Mouse (Mus musculus): ENCODE measurements around the gene Fpgt. TPM values are rescaled to one million over a fixed set of nuclear protein-coding genes. Genes with fewer than 3 reads are reported as not detected.

Gene Fpgt
- polyA plus RNA-seq (2021; fragmentation: Nextera tagmentation), result 19.1 and 19.4 TPM in 2 replicates
- long read RNA-seq, experiment 1, transcript Fpgt-201 (4 exons, 3,518 nt), result major isoform, 39 of 81 reads
- long read RNA-seq, experiment 1, transcript Fpgt-205 (4 exons, 875 nt), result minor isoform, 23 of 81 reads
- long read RNA-seq, experiment 1, partial matches to known transcripts, result 2 of 81 reads
- long read RNA-seq, experiment 1, other reads (novel, unspliced or antisense), result 16 of 81 reads
- long read RNA-seq, experiment 2, partial matches to known transcripts, result 0 of 19 reads
- long read RNA-seq, experiment 2, other reads (novel, unspliced or antisense), result 8 of 19 reads

DNA sequence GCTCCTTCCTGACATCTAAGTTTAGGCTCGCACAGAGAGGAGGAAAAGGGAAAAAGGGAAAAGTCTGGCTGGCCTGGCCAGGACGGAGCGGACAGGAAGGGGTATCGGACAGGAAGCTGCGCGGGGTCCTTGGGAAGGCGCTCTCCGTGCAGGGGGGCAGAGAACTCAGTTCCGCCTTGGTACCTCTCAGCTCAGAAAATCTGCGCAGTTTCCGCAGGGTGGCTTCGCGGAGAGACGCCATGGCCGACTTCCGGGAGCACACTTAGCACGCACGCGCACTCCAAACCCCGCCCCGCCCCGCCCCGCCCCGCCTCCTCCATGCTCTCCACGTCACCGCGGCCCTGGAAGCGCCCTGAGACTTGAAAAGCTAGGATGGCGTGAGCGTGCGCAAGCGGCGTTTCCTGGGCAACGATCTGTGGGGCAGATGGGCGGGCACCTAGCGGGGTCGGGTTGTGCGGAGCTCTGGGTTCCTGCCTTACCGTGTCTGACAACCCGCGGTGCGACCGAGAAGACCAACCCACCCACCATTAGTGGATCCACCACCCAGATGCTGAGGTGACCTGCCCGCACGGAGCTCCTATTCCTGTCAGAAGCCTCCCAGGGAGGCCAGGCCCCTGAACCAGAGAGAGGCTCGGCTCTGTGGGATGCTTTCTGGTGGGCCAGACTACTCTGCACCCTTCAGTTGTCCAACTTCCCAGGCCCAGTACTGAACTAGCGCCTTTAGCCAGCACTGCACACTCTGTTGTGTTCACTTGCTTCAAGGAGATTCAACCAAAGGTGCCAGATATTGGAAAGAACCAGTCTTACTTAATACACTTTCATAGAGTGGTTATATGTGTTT is at the start of gene Fpgt, which contains the start of gene Lrriq3:
TSS of gene Fpgt (minus strand) at position 288 of the 841 bp plus-strand sequence.
TSS of gene Lrriq3 (plus strand) at position 319 of the 841 bp plus-strand sequence.

DNA sequence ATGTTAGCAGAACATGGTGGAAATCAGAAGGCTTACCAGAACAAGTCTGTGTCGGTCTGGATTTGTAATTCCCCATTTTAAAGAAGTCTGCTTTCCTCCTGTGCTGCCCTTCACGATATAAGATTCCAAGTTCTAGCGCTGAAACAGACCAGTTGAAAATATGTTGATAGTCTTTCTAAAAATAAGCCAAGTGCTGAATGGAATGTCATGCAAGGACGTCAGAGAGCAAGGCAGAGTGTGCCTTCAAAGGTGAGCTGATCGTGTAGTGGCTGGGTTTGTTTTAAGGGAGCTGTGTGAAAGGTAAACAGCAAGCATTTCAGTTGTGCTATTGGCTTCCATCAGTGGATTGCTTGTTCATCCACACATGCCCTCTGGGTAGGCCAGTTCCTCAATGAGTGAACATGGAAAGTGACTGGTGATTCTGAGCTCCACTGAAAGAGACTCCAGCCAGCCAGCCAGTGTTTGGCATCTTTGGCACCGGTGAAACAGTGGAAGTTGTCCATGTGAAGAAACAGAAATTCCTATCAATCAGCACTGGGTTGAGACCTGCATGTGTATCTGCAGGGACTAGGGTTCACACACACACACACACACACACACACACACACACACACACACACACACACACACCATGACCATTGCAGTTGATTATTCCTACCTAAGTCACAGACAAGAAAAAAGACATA is 37.8 kb downstream of the Fpgt start, which contains the start of gene Tnni3k:
TSS of gene Tnni3k (minus strand) at position 177 of the 686 bp plus-strand sequence.

Other genes starting within 250 kb of the Fpgt start
- gene Tnni3k, start 38.0 kb downstream of the Fpgt start, polyA plus RNA-seq (2021; fragmentation: Nextera tagmentation), result 0.31 and 0.50 TPM in 2 replicates
- gene Lrriq3, start within 50 bp of the Fpgt start, polyA plus RNA-seq (2021; fragmentation: Nextera tagmentation), result 0.81 and 1.1 TPM in 2 replicates